Mouse (Mus musculus) liver, embryonic 14.5 days (tissue): Measurements from ENCODE around the gene Chst12.

Experiments
- CTCF ChIP-seq: IDR thresholded peaks from 2 replicates; pipeline ENCODE4 v1.5.1; 2016; ENCODE audit warnings: antibody characterized with exemption, low read depth, control low read depth
- EP300 ChIP-seq: IDR thresholded peaks from 2 replicates; pipeline ENCODE4 v1.6.1; 2016; ENCODE audit warnings: antibody characterized with exemption, low read depth

DNA sequence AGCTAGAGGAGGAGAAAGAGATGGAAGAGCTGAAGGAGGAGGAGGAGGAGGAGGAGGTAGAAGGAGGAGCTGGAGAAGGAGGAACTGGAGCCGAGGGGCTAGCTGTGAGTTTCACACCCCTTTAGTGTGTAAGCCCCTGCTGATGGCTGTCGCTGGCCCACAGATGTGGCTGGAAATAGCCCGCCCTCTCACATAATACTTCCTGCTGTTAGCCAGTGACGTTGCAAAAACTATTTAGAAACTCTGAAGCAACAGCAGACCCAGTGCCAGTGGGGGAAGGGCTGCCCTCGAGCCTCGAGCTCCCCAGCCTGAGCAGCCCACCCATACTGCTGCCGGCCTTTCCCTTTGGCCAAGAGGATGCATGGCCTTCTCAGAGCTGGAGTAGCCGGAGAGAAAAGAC, 3.3 kb downstream of the Chst12 start:
- TF ChIP-seq EP300 (no peak), CTCF (no peak)
